Mouse (Mus musculus): ENCODE measurements around the gene Gins2.

The Gins2 gene

DNA sequence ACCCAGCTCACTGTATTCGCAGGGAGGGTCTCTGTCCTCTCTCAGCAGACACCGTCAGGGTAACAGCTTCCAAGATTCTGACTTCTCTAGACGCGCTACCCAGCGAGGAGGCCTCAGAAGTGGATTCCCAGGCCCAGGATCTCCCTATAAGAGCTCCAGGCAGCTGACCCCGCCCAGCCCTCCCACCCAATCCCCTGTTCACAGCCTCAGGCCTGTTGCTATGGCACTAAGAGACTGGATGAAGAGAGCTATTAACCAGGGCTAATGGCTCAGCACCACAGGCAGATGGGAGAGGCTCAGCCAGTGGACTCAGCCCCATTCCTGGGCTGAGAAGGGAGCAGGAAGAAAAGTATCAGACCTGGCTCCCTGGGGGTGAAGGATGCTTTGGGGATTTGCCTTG, 13.6 kb upstream of the Gins2 start:
- no peak for DNase-seq (ENCODE audit: low read depth)

DNA sequence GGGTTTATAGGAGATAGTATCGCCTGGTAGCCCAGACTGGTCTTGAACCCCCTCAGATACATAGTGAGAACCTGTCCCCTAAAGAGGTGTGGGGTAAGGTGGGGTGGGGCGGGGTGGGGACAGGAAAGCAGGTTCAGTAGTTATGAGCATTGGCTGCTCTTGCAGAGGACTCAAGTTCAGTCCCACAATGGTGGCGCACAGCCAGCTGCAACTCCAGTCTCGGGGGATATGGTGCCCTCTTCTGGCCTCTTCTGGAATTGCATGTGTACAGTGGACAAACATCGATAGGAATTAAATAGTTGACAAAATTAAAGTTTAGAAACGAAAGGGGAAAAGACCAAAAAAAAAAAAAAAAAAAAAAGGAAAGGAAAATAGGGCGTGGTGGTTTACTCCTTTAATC, 10.4 kb upstream of the Gins2 start:
- DNase-seq (ENCODE audit: low read depth): peak; percentile 84

GRCm38 (mm10) chr8:120598579-120598978, 9.5 kb upstream of the Gins2 start:
- no peak for DNase-seq (ENCODE audit: low read depth)

DNA sequence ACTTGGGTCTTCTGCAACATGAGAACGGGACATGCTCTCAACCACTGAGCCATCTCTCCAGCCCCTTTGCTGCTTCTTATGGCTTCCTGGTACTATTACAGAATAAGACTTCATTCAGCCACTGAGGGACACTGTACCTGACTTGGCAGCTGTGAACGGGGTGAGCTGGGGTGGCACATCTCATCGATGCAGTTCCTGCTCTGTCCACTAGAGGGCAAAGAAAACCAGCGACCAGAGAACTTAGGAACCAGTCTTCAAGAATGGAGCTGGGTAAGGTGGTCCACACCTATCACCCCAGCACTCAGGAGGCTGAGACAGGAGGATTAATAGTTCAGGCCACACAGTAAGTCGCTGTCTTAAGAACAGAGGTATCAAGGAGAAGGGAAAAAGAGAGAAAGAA, 6.9 kb upstream of the Gins2 start:
- DNase-seq (ENCODE audit: low read depth): peak; percentile 88

- peak; percentile 64 for DNase-seq (ENCODE audit: low read depth)
These were observed 5.5 kb upstream of the Gins2 start for GRCm38 (mm10) chr8:120594571-120594970.

- DNase-seq (ENCODE audit: low read depth): no peak
These were observed 2.6 kb upstream of the Gins2 start for GRCm38 (mm10) chr8:120591587-120592292.

DNA sequence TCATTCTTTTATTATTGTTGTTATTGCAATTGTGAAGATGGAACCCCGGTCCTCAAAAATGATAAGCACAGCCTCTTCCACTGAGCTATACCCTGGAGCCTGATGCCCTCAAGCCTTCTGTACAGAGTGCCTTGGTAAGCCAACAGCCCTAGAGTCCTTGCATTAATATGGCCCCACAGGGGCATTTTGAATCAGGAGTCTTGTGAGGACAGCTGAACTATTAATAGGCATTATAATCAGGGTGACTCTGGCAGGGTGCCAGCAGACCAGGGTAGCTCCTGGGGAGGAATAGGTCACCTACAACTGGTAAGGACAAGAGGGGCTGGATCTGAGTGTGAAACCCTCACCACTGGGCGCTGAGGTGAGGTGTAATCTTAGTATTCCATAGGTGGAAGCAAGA, 817 bp upstream of the Gins2 start:
- DNase-seq (ENCODE audit: low read depth): no peak

GRCm38 (mm10) chr8:120585521-120585920, 3.6 kb downstream of the Gins2 start:
- DNase-seq (ENCODE audit: low read depth): no peak

- DNase-seq (ENCODE audit: low read depth): no peak
These were observed 7.3 kb downstream of the Gins2 start for GRCm38 (mm10) chr8:120581811-120582210.

DNA sequence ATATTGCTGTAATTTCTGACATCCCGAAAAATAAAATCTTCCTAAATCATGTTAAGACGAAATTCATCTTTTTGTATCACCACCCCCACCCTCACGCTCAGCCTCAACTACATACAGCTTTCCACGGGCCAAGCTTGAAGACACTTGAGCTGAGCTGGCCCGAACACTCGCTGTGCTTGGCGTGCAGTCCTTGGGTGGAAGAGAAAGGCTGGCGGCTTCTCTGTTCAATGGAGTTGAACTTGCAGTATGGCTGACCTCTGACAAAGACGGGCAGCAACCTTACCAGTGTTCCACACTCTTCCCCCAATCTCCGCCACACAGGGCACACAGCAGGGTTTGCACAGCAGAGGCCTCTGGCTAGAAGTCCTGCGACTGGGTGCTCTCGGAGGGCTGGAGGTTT, 7.8 kb downstream of the Gins2 start:
- DNase-seq (ENCODE audit: low read depth): no peak

- DNase-seq (ENCODE audit: low read depth): no peak
These were observed 8.6 kb downstream of the Gins2 start for GRCm38 (mm10) chr8:120580336-120581000.

DNA sequence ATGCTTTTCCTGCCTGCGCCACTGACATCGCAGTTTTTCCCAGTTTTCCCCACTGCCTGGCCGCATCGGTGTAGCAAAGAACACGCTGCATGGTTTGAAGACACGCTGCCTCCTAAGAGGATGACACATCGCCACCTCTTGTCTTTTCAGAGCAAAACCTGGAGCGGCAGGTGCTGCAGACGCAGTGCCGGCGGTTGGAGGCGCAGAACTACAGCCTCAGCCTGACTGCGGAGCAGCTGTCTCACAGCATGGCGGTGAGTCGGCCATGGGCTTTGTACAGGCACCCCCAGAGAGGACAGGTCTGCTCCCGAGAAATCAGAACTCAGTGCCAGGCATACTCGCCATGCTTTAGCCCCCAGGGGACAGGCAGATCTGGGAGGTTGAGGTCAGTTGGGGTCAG, 11.3 kb downstream of the Gins2 start:
- no peak for DNase-seq (ENCODE audit: low read depth)

DNA sequence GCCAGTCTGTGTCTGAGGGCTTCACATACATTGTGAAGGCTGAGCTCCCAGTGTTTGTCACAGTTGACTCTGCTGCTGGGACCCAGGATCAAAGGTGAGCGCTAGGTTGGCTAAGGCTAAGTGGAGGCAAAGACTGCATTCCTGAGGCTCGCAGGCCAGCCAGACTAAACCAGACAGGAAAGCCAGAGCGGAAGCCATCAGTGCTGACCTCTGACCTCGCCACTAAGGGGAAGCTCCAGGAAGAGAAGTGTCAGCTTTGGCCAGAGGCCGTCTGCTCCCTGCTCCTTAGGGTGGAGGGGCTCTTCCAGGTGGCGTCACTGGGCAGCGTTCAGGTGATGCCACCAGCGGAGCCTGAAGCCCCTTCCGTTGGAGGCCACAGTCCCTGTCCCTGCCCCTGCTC, 13.3 kb downstream of the Gins2 start:
- DNase-seq (ENCODE audit: low read depth): no peak

DNA sequence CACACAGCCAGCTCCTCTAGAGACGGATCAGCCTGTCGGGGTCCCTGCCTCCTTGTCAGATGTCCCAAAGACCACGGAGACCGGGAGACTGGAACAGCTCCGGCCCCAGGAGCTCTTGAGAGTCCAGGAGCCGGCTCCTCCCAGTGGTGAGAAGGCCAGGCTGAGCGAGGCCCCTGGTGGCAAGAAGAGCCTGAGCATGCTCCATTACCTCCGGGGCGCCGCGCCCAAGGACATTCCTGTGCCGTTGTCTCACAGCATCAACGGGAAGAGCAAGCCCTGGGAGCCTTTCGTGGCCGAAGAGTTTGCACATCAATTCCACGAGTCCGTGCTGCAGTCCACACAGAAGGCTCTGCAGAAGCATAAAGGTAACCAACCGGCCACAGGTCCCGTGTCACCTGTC, 14.2 kb downstream of the Gins2 start:
- DNase-seq (ENCODE audit: low read depth): no peak

GRCm38 (mm10) chr8:120573866-120574265, 15.2 kb downstream of the Gins2 start:
- no peak for DNase-seq (ENCODE audit: low read depth)

DNA sequence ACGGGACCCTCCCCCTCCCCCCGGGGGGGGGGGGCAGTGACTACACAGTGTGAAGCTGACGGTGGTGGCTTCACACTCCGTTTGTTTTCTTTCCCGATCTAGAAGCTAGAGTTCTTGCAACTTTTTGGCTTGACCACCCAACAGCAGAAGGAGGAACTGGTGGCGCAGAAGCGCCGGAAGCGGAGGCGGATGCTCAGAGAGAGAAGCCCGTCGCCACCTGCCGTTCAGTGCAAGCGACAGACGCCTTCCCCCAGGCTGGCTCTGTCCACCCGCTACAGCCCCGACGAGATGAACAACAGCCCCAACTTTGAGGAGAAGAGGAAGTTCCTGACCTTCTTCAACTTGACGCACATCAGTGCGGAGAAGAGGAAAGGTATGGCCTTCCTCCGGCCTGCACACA, 16.6 kb downstream of the Gins2 start:
- peak; percentile 37 for DNase-seq (ENCODE audit: low read depth)

DNA sequence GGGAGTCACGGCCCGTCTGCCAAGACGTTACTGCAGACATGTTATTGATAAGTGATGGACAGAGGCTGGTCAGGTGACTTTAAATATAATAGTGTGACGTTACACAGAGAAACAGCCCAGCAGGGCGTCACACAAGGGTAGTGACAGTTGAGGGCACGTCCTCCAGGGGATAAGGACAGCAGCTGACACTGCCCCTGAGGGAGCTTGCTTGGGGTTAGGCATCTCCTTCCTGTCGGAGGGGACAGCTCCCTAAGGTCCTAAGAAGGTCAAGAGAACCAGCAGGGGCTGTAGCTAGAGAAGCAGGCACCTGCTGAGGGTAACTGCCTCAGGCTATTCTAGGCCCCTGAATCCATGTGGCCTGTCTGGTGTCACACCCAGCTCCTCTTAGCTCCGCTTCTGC, 17.5 kb downstream of the Gins2 start:
- no peak for DNase-seq (ENCODE audit: low read depth)

GRCm38 (mm10) chr8:120569939-120570715, 19.0 kb downstream of the Gins2 start:
- peak; percentile 78 for DNase-seq (ENCODE audit: low read depth)

- no peak for DNase-seq (ENCODE audit: low read depth)
These were observed 20.0 kb downstream of the Gins2 start for GRCm38 (mm10) chr8:120569123-120569522.

DNA sequence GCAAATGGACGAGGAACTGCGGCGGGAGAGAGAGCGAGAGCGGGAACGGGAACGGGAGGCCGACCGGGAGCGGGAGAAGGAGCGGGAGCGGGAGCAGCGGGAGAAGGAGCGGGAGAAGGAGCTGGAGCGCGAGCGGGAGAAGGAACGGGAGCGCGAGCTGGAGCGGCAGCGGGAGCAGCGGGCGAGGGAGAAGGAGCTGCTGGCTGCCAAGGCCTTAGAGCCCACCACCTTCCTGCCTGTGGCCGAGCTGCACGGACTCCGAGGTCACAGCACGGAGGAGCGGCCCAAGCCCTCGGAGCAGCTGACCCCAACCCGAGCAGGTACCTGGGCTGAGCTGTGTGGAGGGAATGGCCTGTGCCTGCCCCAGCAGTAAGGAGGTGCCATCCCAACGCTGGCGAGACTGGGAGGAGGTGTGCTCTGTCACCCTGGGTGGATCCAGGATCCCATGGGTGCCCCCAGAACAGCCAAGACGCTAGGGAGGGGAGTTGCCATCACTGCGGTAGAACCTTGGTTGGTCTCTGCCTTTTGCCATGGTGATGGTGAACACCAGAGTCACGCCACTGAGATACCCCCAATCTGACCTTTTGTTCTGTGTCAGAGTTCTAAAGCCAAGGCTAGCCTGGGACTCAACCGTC, 20.8 kb downstream of the Gins2 start:
- no peak for DNase-seq (ENCODE audit: low read depth)

- DNase-seq (ENCODE audit: low read depth): no peak
These were observed 21.4 kb downstream of the Gins2 start for GRCm38 (mm10) chr8:120567731-120568130.

- no peak for DNase-seq (ENCODE audit: low read depth)
These were observed 22.4 kb downstream of the Gins2 start for GRCm38 (mm10) chr8:120566681-120567080.
